Mouse (Mus musculus) neural tube, embryonic 11.5 days (tissue): Measurements from ENCODE around the gene Rhobtb3. TPM values are rescaled to one million over a fixed set of nuclear protein-coding genes. Genes with fewer than 3 reads are reported as not detected.

Experiments
- ATAC-seq: fragments of 200-750 bp; cut with Nextera tagmentation; 2 replicates; pipeline ENCODE4 v1.8.0; 2017; ENCODE audit warnings: moderate number of reproducible peaks, mild to moderate bottlenecking, moderate TSS enrichment, moderate library complexity; ENCODE audit not compliant: insufficient read depth, low FRiP score, low TSS enrichment
- DNase-seq: peaks from one replicate; pipeline ENCODE4 v3.0.0-alpha.2; 2015; ENCODE audit warnings: low spot score
- H3K27ac ChIP-seq: fragments of 300-500 bp; sonication (generic); 2 replicates; pipeline ENCODE4 v1.5.1; 2014; ENCODE audit warnings: low read depth, mild to moderate bottlenecking, low read length
- H3K27me3 ChIP-seq: fragments of 300-500 bp; sonication (generic); 2 replicates; pipeline ENCODE4 v1.6.1; 2014; ENCODE audit warnings: mild to moderate bottlenecking, low read length, mixed read lengths; ENCODE audit not compliant: control insufficient read depth, insufficient read depth
- H3K36me3 ChIP-seq: fragments of 300-500 bp; sonication (generic); 2 replicates; pipeline ENCODE4 v1.6.1; 2014; ENCODE audit warnings: mild to moderate bottlenecking, low read length, moderate library complexity, mixed read lengths; ENCODE audit not compliant: control insufficient read depth, insufficient read depth
- H3K4me1 ChIP-seq: fragments of 300-500 bp; sonication (generic); 2 replicates; pipeline ENCODE4 v1.6.1; 2014; ENCODE audit warnings: low read length, mixed read lengths; ENCODE audit not compliant: control insufficient read depth, insufficient read depth
- H3K4me2 ChIP-seq: fragments of 300-500 bp; sonication (generic); 2 replicates; pipeline ENCODE4 v1.6.1; 2014; ENCODE audit warnings: low read depth, mild to moderate bottlenecking, moderate library complexity
- H3K4me3 ChIP-seq: fragments of 300-500 bp; sonication (generic); 2 replicates; pipeline ENCODE4 v1.5.1; 2014; ENCODE audit warnings: low read depth, low read length
- H3K9ac ChIP-seq: fragments of 300-500 bp; sonication (generic); 2 replicates; pipeline ENCODE4 v1.6.1; 2014; ENCODE audit warnings: mild to moderate bottlenecking, low read length
- H3K9me3 ChIP-seq: fragments of 300-500 bp; sonication (generic); 2 replicates; pipeline ENCODE4 v1.6.1; 2016; ENCODE audit warnings: low read length; ENCODE audit not compliant: control insufficient read depth
- WGBS: fragments of 180-500 bp; shearing (Covaris S2); extraction: QIAGEN DNeasy Blood & Tissue Kit; methylation state at CpG from one replicate; pipeline ENCODE4 v1.1.7; 2014; 5-methylcytosine and 5-hydroxymethylcytosine counted together
- polyA plus RNA-seq: library from polyadenylated mRNA; unstranded; fragments of >200 nt; fragmentation: Nextera tagmentation; extraction: Ambion mirVana; gene quantifications from 2 replicates; pipeline ENCODE4 v1.2.1, GENCODE M21; 2014

Gene Rhobtb3
- 58.6 and 62.5 TPM in 2 replicates for polyA plus RNA-seq

DNA sequence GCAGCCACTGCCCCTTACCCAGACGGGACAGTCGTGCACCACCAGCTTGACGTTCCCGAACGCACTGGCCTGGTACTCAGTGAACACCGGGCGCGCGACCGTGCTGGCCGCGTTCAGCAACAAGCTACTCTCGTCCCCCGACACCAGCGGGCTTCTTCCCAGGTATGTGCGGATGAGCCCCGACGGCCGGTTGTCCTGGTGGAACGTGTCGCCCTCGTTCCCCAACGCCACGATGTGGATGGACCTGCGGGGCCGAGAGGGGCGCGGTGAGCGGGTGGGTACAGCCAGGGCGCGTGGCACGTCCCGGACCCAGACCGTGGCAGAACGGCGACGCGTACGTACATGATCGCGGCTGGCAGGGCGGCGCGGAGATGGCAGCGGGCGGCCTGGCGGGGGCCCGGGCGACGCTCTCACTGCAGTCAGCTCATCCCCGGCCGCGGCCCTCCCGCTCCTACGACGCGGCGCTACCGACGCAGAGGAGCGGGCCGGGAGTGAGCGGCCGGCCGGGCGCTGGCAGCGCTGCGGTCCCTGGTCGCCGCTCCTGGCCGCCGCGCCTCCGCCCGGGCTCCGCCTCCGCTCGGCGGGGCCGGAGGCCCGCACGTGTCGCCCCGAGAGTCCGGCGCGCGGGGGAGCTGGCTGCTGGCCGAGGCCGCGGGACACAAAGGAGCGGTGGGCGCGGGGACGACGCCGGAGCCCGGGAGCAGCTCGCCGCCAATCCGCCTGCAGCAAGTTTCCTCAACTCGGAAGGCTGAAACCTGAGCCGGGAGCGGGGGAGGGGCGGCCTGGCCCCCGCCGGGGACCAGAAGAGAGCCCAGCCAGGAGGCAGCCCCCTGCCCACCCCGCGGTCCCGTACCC is at the start of gene Rhobtb3:
Gene Rhobtb3 (minus strand): TSS at position 737 of the 855 bp plus-strand sequence.
- Histone ChIP-seq H3K27me3 (no peaks in the 10 kb centered on the region), H3K36me3 (no peaks in the 10 kb centered on the region), H3K4me2 (peak within 1 kb of the TSS; percentile 45), H3K4me1 (peaks cover 4% of the 10 kb centered on the region; the same call in 1 of the 2 replicates), H3K27ac (peak within 1 kb of the TSS; percentile 99), H3K4me3 (peak within 1 kb of the TSS; percentile 71), H3K9ac (peak within 1 kb of the TSS; percentile 95), H3K9me3 (no peaks in the 10 kb centered on the region)
- 0% methylated on average over 80 of the region's 110 CpGs for WGBS
- ATAC-seq (peak; percentile 90), DNase-seq (peak; percentile 92)

DNA sequence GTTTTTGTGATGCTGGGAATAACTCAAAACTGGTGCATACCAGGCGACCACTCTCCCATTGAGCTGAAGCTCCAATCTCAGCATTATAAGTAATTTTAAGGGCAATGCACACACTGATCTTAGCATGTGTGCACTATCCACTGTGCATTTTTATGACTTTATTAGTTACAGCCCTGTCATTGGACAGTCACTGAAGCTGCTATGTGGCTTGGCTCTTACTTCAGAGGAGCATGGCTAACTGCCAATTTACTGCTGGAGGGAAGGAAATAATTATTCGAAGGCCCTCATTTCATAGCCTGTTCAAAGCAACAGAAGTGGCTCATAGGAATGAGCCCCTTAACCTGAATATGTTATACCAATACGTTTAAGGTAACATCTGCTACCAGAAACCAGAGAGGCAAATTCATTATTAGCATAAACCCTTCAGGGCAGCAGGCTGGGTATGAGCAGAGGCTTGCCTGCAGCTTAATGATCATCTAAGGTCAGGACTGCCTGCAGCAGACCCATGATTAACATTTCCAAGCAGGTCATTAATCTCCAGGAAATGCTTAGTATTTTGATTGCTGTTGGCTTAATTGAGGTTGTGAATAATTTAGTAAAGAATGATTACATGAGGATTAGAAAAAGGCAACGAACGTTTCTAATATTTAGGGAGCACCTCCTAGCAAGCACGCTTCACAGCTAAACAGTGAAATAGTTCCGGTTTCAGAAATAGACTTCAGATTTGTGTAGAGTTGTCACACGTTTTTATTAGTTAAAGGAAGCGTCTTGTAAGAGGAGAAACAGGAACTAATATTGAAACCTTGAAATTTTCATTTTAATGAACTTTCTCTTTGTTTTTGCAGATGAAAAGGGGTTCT is 48.7 kb upstream of the Rhobtb3 start:
- no peak overlapping the region for H3K4me2 ChIP-seq
- H3K4me3 ChIP-seq: no peak overlapping the region
- WGBS: 64% methylated on average over 9 of the region's 9 CpGs
- H3K36me3 ChIP-seq: no peaks in the 10 kb centered on the region
- peak; percentile 14 for DNase-seq
- ATAC-seq: peak; percentile 89
- H3K27me3 ChIP-seq: no peaks in the 10 kb centered on the region
- H3K9ac ChIP-seq: no peak overlapping the region
- H3K9me3 ChIP-seq: no peaks in the 10 kb centered on the region
- no peaks in the 10 kb centered on the region for H3K4me1 ChIP-seq
- H3K27ac ChIP-seq: no peak overlapping the region

DNA sequence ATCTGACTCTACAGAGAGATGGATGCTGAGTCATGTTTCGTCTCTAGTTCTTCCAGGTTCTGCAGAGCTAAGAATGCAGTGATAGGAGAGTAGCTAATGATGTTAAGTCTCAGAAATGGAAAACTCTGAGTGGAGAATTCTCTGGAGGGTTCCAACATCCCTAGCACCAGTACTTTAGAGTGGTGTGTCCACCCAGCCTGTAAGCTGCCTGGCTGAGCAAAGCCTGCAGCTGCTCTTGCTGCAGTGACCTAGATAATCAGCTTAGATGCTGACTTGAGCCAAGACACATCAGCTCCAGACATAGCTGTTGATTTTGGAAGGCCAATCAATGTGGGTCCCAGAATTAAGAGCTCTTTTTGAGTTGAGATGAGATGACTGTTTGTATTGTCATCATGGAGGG is 44.4 kb upstream of the Rhobtb3 start:
- WGBS: 92% methylated on average over 1 of the region's 1 CpGs
- DNase-seq (no peak), ATAC-seq (no peak)
- Histone ChIP-seq H3K4me1 (no peaks in the 10 kb centered on the region), H3K4me3 (no peak overlapping the region), H3K9me3 (no peaks in the 10 kb centered on the region), H3K9ac (no peak overlapping the region), H3K36me3 (no peaks in the 10 kb centered on the region), H3K27ac (no peak overlapping the region), H3K27me3 (no peaks in the 10 kb centered on the region), H3K4me2 (no peak overlapping the region)

DNA sequence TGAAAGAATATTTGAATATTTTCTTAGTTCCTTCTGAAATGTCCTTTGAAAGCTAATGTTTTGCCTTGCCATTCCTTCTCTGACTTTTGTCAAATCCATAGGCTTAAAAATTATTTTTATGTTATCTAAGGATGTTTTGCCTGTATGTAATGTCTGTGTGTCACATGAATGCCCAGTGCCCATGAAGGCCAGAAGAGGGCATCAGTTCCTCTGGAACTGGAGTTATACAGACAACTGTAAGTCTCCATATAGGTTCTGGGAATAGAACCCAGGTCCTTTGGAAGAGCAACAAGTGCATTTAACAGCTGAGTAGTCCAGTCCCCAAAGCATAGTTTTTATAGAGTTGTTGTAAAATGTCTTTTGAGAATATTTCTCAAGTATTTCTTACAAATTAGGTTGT is 38.2 kb upstream of the Rhobtb3 start:
- Histone ChIP-seq H3K27ac (no peak overlapping the region), H3K4me2 (no peak overlapping the region), H3K4me3 (no peak overlapping the region), H3K36me3 (no peaks in the 10 kb centered on the region), H3K4me1 (no peaks in the 10 kb centered on the region), H3K9me3 (no peaks in the 10 kb centered on the region), H3K9ac (no peak overlapping the region), H3K27me3 (no peaks in the 10 kb centered on the region)
- no peak for DNase-seq
- ATAC-seq: no peak

DNA sequence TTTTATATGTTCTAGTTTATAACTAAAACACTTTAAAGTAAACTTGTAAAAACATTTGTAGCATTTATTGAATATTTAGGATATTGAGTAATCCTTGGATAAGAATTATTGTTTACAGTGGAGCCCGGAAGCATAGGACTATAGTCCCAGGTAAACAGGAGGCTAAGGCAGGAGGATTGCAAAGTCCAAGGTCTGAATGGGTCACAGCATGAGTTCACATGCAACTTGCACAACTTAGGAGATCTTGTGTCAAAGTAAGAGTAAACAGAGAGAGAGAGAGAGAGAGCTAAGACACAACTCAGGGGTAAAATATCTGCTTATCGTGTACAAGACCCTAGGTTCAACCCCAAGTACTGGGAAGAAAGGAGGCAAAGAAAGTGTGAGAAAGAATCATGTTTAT is 32.9 kb upstream of the Rhobtb3 start:
- Histone ChIP-seq H3K4me1 (no peaks in the 10 kb centered on the region), H3K9me3 (no peaks in the 10 kb centered on the region), H3K36me3 (no peaks in the 10 kb centered on the region), H3K27ac (no peak overlapping the region), H3K9ac (no peak overlapping the region), H3K4me2 (no peak overlapping the region), H3K4me3 (no peak overlapping the region), H3K27me3 (no peaks in the 10 kb centered on the region)
- WGBS: 86% methylated on average over 2 of the region's 2 CpGs
- ATAC-seq: no peak
- no peak for DNase-seq

DNA sequence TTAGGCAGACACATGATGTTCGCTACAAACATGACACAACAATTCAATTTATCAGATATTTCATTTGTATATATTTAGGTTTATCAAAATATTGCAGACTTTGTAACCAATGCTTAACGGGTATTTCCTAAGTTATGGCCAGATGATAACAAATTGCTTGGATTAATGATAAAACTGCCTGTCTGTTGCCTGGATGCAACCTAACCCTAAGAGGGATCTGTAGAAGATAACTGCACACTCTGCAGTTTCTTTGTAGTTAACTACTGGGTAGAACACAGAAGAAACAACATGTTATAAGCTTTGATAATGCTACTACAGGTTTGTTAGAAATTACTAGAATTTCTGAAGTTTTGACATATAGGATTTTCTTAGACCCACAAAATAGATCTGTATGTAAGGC is 32.5 kb upstream of the Rhobtb3 start:
- no peak overlapping the region for H3K27ac ChIP-seq
- ATAC-seq: no peak
- 91% methylated on average over 2 of the region's 2 CpGs for WGBS

DNA sequence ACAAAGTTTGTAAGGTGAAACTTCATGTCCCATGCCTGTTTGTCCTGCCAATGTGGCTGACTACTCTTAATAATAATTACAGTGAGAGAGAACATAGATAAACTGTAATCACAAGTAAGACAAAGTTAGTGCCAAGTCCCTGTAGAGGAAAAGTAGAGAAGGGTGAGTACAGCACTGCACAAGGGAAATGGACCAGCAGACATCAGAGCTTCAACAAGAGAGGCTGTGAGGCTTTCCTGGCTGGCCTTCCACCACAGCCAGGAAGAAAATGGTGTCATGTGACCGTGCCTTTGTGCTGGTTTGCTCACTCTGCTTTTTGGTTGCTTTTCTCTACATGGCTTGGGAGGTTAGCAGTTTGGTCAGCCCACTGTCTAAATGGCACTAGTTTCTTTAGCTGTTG is 31.9 kb upstream of the Rhobtb3 start:
- Histone ChIP-seq H3K9me3 (no peaks in the 10 kb centered on the region), H3K9ac (no peak overlapping the region), H3K27me3 (no peaks in the 10 kb centered on the region), H3K4me2 (no peak overlapping the region), H3K36me3 (no peaks in the 10 kb centered on the region), H3K4me3 (no peak overlapping the region), H3K4me1 (no peaks in the 10 kb centered on the region), H3K27ac (no peak overlapping the region)
- ATAC-seq: no peak
- 59% methylated on average over 1 of the region's 1 CpGs for whole genome bisulfite sequencing
- no peak for DNase-seq

More for the DNA sequence above, 32.5 kb upstream of the Rhobtb3 start:
- no peaks in the 10 kb centered on the region for H3K27me3 ChIP-seq
- no peak overlapping the region for H3K4me2 ChIP-seq
- no peak overlapping the region for H3K4me3 ChIP-seq
- DNase-seq: no peak
- no peaks in the 10 kb centered on the region for H3K36me3 ChIP-seq
- H3K9me3 ChIP-seq: no peaks in the 10 kb centered on the region
- H3K9ac ChIP-seq: no peak overlapping the region
- no peaks in the 10 kb centered on the region for H3K4me1 ChIP-seq

DNA sequence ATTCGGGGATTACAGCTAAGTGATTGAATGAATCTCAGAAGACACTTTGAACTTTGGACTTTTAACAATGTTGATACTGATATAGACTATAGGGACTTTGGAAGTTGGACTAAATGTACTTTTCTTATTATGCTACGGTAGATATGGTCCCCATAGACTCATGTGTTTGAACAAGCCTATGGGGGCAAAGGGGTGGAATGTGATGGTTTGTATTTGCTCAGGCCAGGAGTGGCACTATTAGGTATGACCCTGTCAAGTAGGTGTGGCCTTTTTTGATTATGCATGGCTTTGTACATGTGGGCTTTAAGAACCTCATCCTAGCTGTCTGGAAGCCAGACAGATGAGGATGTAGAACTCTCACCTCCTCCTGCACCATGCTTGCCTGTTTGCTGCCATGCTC is 30.8 kb upstream of the Rhobtb3 start:
- Histone ChIP-seq H3K36me3 (no peaks in the 10 kb centered on the region), H3K4me1 (no peaks in the 10 kb centered on the region), H3K27me3 (no peaks in the 10 kb centered on the region), H3K4me2 (no peak overlapping the region), H3K9ac (no peak overlapping the region), H3K4me3 (no peak overlapping the region), H3K27ac (no peak overlapping the region), H3K9me3 (no peaks in the 10 kb centered on the region)
- ATAC-seq: no peak
- DNase-seq: no peak
- 92% methylated on average over 2 of the region's 2 CpGs for WGBS
